Mouse (Mus musculus) lung, postnatal 0 days (tissue): ENCODE results near the gene Pnpt1. TPM values are rescaled to one million over a fixed set of nuclear protein-coding genes. Genes with fewer than 3 reads are reported as not detected.

Experiments
- ATAC-seq: fragments of 200-750 bp; cut with Nextera tagmentation; 2 replicates; pipeline ENCODE4 v1.8.0; 2017; ENCODE audit warnings: moderate library complexity
- DNase-seq: peaks from one replicate; pipeline ENCODE4 v3.0.0-alpha.2; 2016; ENCODE audit warnings: low spot score
- H3K27ac ChIP-seq: fragments of 300-500 bp; sonication (generic); 2 replicates; pipeline ENCODE4 v1.5.1; 2014; ENCODE audit warnings: antibody characterized with exemption, mild to moderate bottlenecking, low read length, mixed read lengths
- H3K27me3 ChIP-seq: fragments of 300-500 bp; sonication (generic); replicated peaks from 2 replicates; pipeline ENCODE4 v1.6.1; 2014; ENCODE audit warnings: low read length, mixed read lengths; ENCODE audit not compliant: insufficient read depth
- H3K36me3 ChIP-seq: fragments of 300-500 bp; sonication (generic); 2 replicates; pipeline ENCODE4 v1.6.1; 2014; ENCODE audit warnings: low read length, mixed read lengths; ENCODE audit not compliant: insufficient read depth
- H3K4me1 ChIP-seq: fragments of 300-500 bp; sonication (generic); 2 replicates; pipeline ENCODE4 v1.6.1; 2014; ENCODE audit warnings: antibody characterized with exemption, low read depth, low read length, mixed read lengths; ENCODE audit not compliant: insufficient read depth
- H3K4me2 ChIP-seq: fragments of 300-500 bp; sonication (generic); replicated peaks from 2 replicates; pipeline ENCODE4 v1.6.1; 2014; ENCODE audit warnings: low read depth, mild to moderate bottlenecking, low read length, moderate library complexity, mixed read lengths
- H3K4me3 ChIP-seq: fragments of 300-500 bp; sonication (generic); 2 replicates; pipeline ENCODE4 v1.5.1; 2014; ENCODE audit warnings: low read depth, low read length
- H3K9ac ChIP-seq: fragments of 300-500 bp; sonication (generic); replicated peaks from 2 replicates; pipeline ENCODE4 v1.6.1; 2014; ENCODE audit warnings: low read depth, mild to moderate bottlenecking
- H3K9me3 ChIP-seq: fragments of 300-500 bp; sonication (generic); 2 replicates; pipeline ENCODE4 v1.6.1; 2016; ENCODE audit warnings: low read length, mixed read lengths
- CTCF ChIP-seq: IDR thresholded peaks from 2 replicates; pipeline ENCODE4 v1.5.1; 2016; ENCODE audit warnings: antibody characterized with exemption, mild to moderate bottlenecking
- EP300 ChIP-seq: IDR thresholded peaks from 2 replicates; pipeline ENCODE4 v1.6.1; 2016; ENCODE audit warnings: antibody characterized with exemption, mild to moderate bottlenecking, control low read depth
- WGBS: fragments of 180-500 bp; shearing (Covaris S2); extraction: QIAGEN DNeasy Blood & Tissue Kit; methylation state at CpG from one replicate; pipeline ENCODE4 v1.1.7; 2014; 5-methylcytosine and 5-hydroxymethylcytosine counted together
- polyA plus RNA-seq: library from polyadenylated mRNA; unstranded; fragments of >200 nt; fragmentation: Nextera tagmentation; extraction: Ambion mirVana; gene quantifications from 2 replicates; pipeline ENCODE4 v1.2.1, GENCODE M21; 2015

The Pnpt1 gene
- polyA plus RNA-seq, result 13.1 and 14.7 TPM in 2 replicates

- H3K27me3 ChIP-seq, result no peaks in the 10 kb centered on the region
- TF ChIP-seq CTCF (no peak), EP300 (no peak)
- peak within 1 kb of the TSS; percentile 85 for H3K4me3 ChIP-seq
- no peaks in the 10 kb centered on the region for H3K4me1 ChIP-seq
- H3K36me3 ChIP-seq, result no peaks in the 10 kb centered on the region
- peak within 1 kb of the TSS; percentile 80 for H3K9ac ChIP-seq
- ATAC-seq (peak; percentile 100), DNase-seq (peak; percentile 95)
- H3K4me2 ChIP-seq, result peak within 1 kb of the TSS; percentile 81
- peak within 1 kb of the TSS; percentile 43 for H3K27ac ChIP-seq
- 4% methylated on average over 50 of the region's 50 CpGs for WGBS
- no peaks in the 10 kb centered on the region for H3K9me3 ChIP-seq
Observed at GRCm38 (mm10) chr11:29130385-29131355, at the start of gene Pnpt1. Pnpt1 (plus strand) TSS chr11:29130744.

- H3K9ac ChIP-seq, result no peak overlapping the region
- TF ChIP-seq CTCF (peak; percentile 27; the same call in 1 of the 2 replicates), EP300 (no peak)
- no peaks in the 10 kb centered on the region for H3K9me3 ChIP-seq
- no peaks in the 10 kb centered on the region for H3K36me3 ChIP-seq
- no peak overlapping the region for H3K27ac ChIP-seq
- DNase-seq, result no peak
- H3K27me3 ChIP-seq, result no peaks in the 10 kb centered on the region
- no peak overlapping the region for H3K4me3 ChIP-seq
- WGBS, result 78% methylated on average over 2 of the region's 2 CpGs
- no peak overlapping the region for H3K4me2 ChIP-seq
- ATAC-seq, result no peak
- H3K4me1 ChIP-seq, result no peaks in the 10 kb centered on the region
Observed at GRCm38 (mm10) chr11:29092403-29092802, 38.1 kb upstream of the Pnpt1 start.

GRCm38 (mm10) chr11:29098926-29099325 lies 31.6 kb upstream of the Pnpt1 start:
- H3K9ac ChIP-seq, result no peak overlapping the region
- ATAC-seq (no peak), DNase-seq (no peak)
- TF ChIP-seq CTCF (no peak), EP300 (no peak)
- no peaks in the 10 kb centered on the region for H3K4me1 ChIP-seq
- no peaks in the 10 kb centered on the region for H3K27me3 ChIP-seq
- H3K36me3 ChIP-seq, result no peaks in the 10 kb centered on the region
- WGBS, result 56% methylated on average over 2 of the region's 2 CpGs
- H3K9me3 ChIP-seq, result no peaks in the 10 kb centered on the region
- H3K4me3 ChIP-seq, result no peak overlapping the region
- no peak overlapping the region for H3K4me2 ChIP-seq
- no peak overlapping the region for H3K27ac ChIP-seq

GRCm38 (mm10) chr11:29129862-29130384 lies 621 bp upstream of the Pnpt1 start:
- ATAC-seq, result peak; percentile 17; the same call in 1 of the 2 replicates
- H3K9me3 ChIP-seq, result no peaks in the 10 kb centered on the region
- 46% methylated on average over 11 of the region's 11 CpGs for WGBS
- DNase-seq, result peak; percentile 11
- H3K9ac ChIP-seq, result peak overlapping the region; percentile 80
- peak overlapping the region; percentile 81 for H3K4me2 ChIP-seq
- TF ChIP-seq EP300, result no peak
- no peak for TF ChIP-seq CTCF
- no peak overlapping the region for H3K27ac ChIP-seq
- H3K4me1 ChIP-seq, result no peaks in the 10 kb centered on the region
- no peaks in the 10 kb centered on the region for H3K27me3 ChIP-seq
- no peaks in the 10 kb centered on the region for H3K36me3 ChIP-seq
- H3K4me3 ChIP-seq, result peak overlapping the region; percentile 85

GRCm38 (mm10) chr11:29140671-29141070 lies 10.1 kb downstream of the Pnpt1 start:
- no peak overlapping the region for H3K4me3 ChIP-seq
- no peak overlapping the region for H3K27ac ChIP-seq
- no peak for ATAC-seq
- peaks cover 29% of the 10 kb centered on the region; the same call in 1 of the 2 replicates for H3K36me3 ChIP-seq
- no peaks in the 10 kb centered on the region for H3K27me3 ChIP-seq
- no peaks in the 10 kb centered on the region for H3K9me3 ChIP-seq
- H3K9ac ChIP-seq, result no peak overlapping the region
- no peak for DNase-seq
- 55% methylated on average over 1 of the region's 1 CpGs for WGBS
- no peak for TF ChIP-seq CTCF
- no peak for TF ChIP-seq EP300
- no peaks in the 10 kb centered on the region for H3K4me1 ChIP-seq
- H3K4me2 ChIP-seq, result no peak overlapping the region

- ATAC-seq (no peak), DNase-seq (no peak)
- 85% methylated on average over 2 of the region's 2 CpGs for WGBS
- no peak overlapping the region for H3K4me2 ChIP-seq
- no peak for TF ChIP-seq EP300
- TF ChIP-seq CTCF, result no peak
- no peak overlapping the region for H3K27ac ChIP-seq
- no peaks in the 10 kb centered on the region for H3K4me1 ChIP-seq
- H3K9me3 ChIP-seq, result no peaks in the 10 kb centered on the region
- no peaks in the 10 kb centered on the region for H3K27me3 ChIP-seq
- H3K9ac ChIP-seq, result no peak overlapping the region
- H3K36me3 ChIP-seq, result peaks cover 6% of the 10 kb centered on the region; the same call in 1 of the 2 replicates
- H3K4me3 ChIP-seq, result no peak overlapping the region
Observed at GRCm38 (mm10) chr11:29148901-29149300, 18.4 kb downstream of the Pnpt1 start.
